Mouse (Mus musculus): ENCODE results near the gene Ndnf.

DNA sequence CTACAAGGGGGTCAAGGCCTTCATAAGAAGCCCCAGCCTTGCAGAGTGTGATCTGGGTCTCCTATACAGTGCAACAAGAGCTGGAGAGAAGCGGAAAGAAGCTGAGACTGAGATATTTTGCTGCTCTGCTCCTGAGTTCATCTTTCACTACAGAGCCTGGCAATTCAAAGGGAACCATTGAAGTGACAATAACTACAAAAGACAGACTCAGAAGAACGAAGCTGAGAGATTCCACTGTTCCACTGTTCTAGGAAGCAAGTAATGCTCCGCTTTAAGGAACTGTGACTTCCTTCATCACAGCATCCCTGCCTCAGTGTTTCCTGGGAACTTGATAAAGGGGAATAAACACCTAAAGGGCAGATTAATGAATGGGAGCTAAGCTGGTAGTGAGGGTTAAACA lies 56.9 kb downstream of the Ndnf start:
- TF ChIP-seq TCF3 (IDR thresholded peaks at IDR 0.05; ENCODE audit: insufficient read length, low read depth): no peak
- no peak for TF ChIP-seq POLR2A (IDR thresholded peaks at IDR 0.05; ENCODE audit: insufficient read length, low read depth)
- TF ChIP-seq MAX (IDR thresholded peaks at IDR 0.05; ENCODE audit: low read depth): no peak
- TF ChIP-seq CEBPB (IDR thresholded peaks at IDR 0.05; ENCODE audit: insufficient read depth, poor library complexity, severe bottlenecking): no peak
- TF ChIP-seq POLR2AphosphoS2 (IDR thresholded peaks at IDR 0.05; ENCODE audit: insufficient read length, low read depth): no peak
- TF ChIP-seq USF1 (IDR thresholded peaks at IDR 0.05; ENCODE audit: low read depth): no peak
- no peak for TF ChIP-seq E2F4 (IDR thresholded peaks at IDR 0.05; ENCODE audit: insufficient read depth)
- TF ChIP-seq MYOG (IDR thresholded peaks at IDR 0.05; ENCODE audit: control insufficient read depth in 1 of 3, insufficient read depth in 1 of 3, insufficient read length in 2 of 3, low read depth in 2 of 3): no peak
- TF ChIP-seq TCF12 (IDR thresholded peaks at IDR 0.05; ENCODE audit: insufficient read depth, poor library complexity, severe bottlenecking): no peak

Data from myocyte (in vitro differentiated cells).